Comparison of ENCODE assay signal across 24 mouse cellular contexts in the genomic region with DNA sequence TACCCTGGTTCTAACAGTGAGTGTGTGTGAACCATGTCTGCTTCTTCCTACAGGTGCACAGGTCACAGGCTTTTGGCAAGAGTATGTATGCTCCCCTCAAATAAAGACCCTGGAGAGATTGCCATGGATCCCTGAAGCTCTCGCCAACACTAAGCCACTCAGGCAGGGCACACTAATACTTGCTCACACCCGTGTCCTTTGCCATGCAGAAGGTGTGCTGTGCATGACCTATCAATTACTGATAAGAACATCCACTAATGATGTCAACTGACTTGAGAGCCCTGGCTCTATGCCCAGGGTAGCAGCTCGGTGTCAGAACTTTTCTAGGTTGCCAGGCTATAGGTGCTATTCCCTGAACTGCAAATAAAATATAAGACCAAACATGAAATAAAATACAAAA.
DNase-seq lines count a peak whose midpoint lies in the region; ATAC-seq and TF ChIP-seq lines count a peak whose summit lies in the region.
"Had no signal": no experiment of that assay in that cellular context is flagged by ENCODE, and none has a peak within 500 bp of the region (broad histone marks: within the 10 kb centered on the region; RNA-seq: fewer than 3 reads in every experiment).

No protein-coding gene starts in this region.

- H3K27me3 ChIP-seq in heart, embryonic 10.5 days (ENCODE audit: insufficient read depth, poor library complexity, severe bottlenecking) = peaks cover 11% of the 10 kb centered on the region; the same call in 1 of the 2 replicates
- no peaks in the 10 kb centered on the region for H3K27me3 ChIP-seq in heart, embryonic 14.5 days (ENCODE audit: control insufficient read depth, insufficient read depth, low read length)
- H3K27me3 ChIP-seq in heart, adult 2 months (ENCODE audit: control insufficient read depth, insufficient read depth, low read length) = no peaks in the 10 kb centered on the region
- no peaks in the 10 kb centered on the region for H3K27me3 ChIP-seq in intestine, embryonic 14.5 days (replicated peaks; ENCODE audit: control insufficient read depth, insufficient read depth, low read length)
- no peaks in the 10 kb centered on the region for H3K27me3 ChIP-seq in intestine, embryonic 16.5 days (replicated peaks; ENCODE audit: control insufficient read depth, insufficient read depth, low read length)
- H3K27me3 ChIP-seq: CH12.LX; intestine, embryonic 15.5 days had no signal

- H3K4me1 ChIP-seq in heart, embryonic 10.5 days = peaks cover 21% of the 10 kb centered on the region
- peaks cover 16 to 33% of the 10 kb centered on the region in 2 experiments for H3K4me1 ChIP-seq in heart, embryonic 14.5 days (ENCODE audit: control insufficient read depth in 2 of 2, insufficient read depth in 2 of 2, low read length in 2 of 2)
- no peaks in the 10 kb centered on the region for H3K4me1 ChIP-seq in heart, adult 2 months (ENCODE audit: control insufficient read depth, insufficient read depth, low read length)
- no peaks in the 10 kb centered on the region for H3K4me1 ChIP-seq in intestine, embryonic 14.5 days (replicated peaks; ENCODE audit: control insufficient read depth, insufficient read depth, low read length)
- H3K4me1 ChIP-seq in intestine, embryonic 16.5 days (ENCODE audit: control insufficient read depth, insufficient read depth, low read length) = no peaks in the 10 kb centered on the region
- H3K4me1 ChIP-seq: intestine, embryonic 15.5 days had no signal

- peak; percentile 73 for ATAC-seq in heart, embryonic 14.5 days (ENCODE audit: insufficient number of reproducible peaks, insufficient read depth, low FRiP score, low read depth)
- ATAC-seq in intestine, embryonic 14.5 days (replicated peaks; ENCODE audit: low FRiP score, low TSS enrichment, low read depth) = no peak
- ATAC-seq in intestine, embryonic 16.5 days = no peak
- ATAC-seq: forebrain, embryonic 13.5 days; forebrain, embryonic 16.5 days; intestine, embryonic 15.5 days had no signal

- H3K36me3 ChIP-seq in heart, embryonic 10.5 days = no peaks in the 10 kb centered on the region
- H3K36me3 ChIP-seq in heart, embryonic 14.5 days (ENCODE audit: control insufficient read depth, insufficient read depth, low read length) = no peaks in the 10 kb centered on the region
- H3K36me3 ChIP-seq in heart, adult 2 months (ENCODE audit: control insufficient read depth, insufficient read depth, low read length) = no peaks in the 10 kb centered on the region
- no peaks in the 10 kb centered on the region for H3K36me3 ChIP-seq in intestine, embryonic 14.5 days (ENCODE audit: control insufficient read depth, insufficient read depth, low read length)
- H3K36me3 ChIP-seq in intestine, embryonic 16.5 days (ENCODE audit: control insufficient read depth, insufficient read depth, low read length) = no peaks in the 10 kb centered on the region
- H3K36me3 ChIP-seq: forebrain, embryonic 10.5 days; hindbrain, embryonic 12.5 days; hindbrain, embryonic 15.5 days; intestine, embryonic 15.5 days had no signal

- H3K9ac ChIP-seq in heart, embryonic 14.5 days (ENCODE audit: low read length) = no peak overlapping the region
- H3K9ac ChIP-seq in heart, adult 2 months (ENCODE audit: low read depth, low read length) = no peak overlapping the region
- no peak overlapping the region for H3K9ac ChIP-seq in intestine, embryonic 14.5 days (ENCODE audit: low read length)
- no peak overlapping the region for H3K9ac ChIP-seq in intestine, embryonic 16.5 days (ENCODE audit: low read depth, low read length)
- H3K9ac ChIP-seq: forebrain, embryonic 13.5 days; hindbrain, embryonic 12.5 days; hindbrain, embryonic 15.5 days; intestine, embryonic 15.5 days had no signal

- H3K27ac ChIP-seq in heart, embryonic 10.5 days = peak overlapping the region; percentile 6; the same call in 1 of the 2 replicates
- H3K27ac ChIP-seq in heart, embryonic 14.5 days (replicated peaks in 1 of 2; ENCODE audit: control insufficient read depth in 1 of 2, insufficient read depth in 1 of 2, low read depth in 2 of 2, low read length in 2 of 2) = peak overlapping the region in 1 of 2 experiments; percentile 52; a peak in 1 of 4 replicates
- H3K27ac ChIP-seq in heart, adult 2 months = no peak overlapping the region
- H3K27ac ChIP-seq in intestine, embryonic 14.5 days (ENCODE audit: low read depth) = no peak overlapping the region
- no peak overlapping the region for H3K27ac ChIP-seq in intestine, embryonic 16.5 days (ENCODE audit: low read length)
- H3K27ac ChIP-seq: forebrain, embryonic 10.5 days; forebrain, embryonic 13.5 days; hindbrain, embryonic 12.5 days; hindbrain, embryonic 15.5 days; intestine, embryonic 15.5 days; kidney, postnatal 0 days had no signal

- 44% methylated on average over 3 of the region's 3 CpGs for WGBS in heart, embryonic 10.5 days
- 18% methylated on average over 3 of the region's 3 CpGs for WGBS in heart, embryonic 14.5 days
- 27% methylated on average over 3 of the region's 3 CpGs for WGBS in heart, adult 2 months
- 68% methylated on average over 3 of the region's 3 CpGs for WGBS in intestine, embryonic 14.5 days
- 60% methylated on average over 3 of the region's 3 CpGs for WGBS in intestine, embryonic 16.5 days

- no peak for TF ChIP-seq POLR2A in heart, adult 2 months (IDR thresholded peaks at IDR 0.05; ENCODE audit: insufficient read depth, low read depth, low read length)

- no peak overlapping the region for H3K4me2 ChIP-seq in heart, embryonic 14.5 days (ENCODE audit: low read length)
- no peak overlapping the region for H3K4me2 ChIP-seq in intestine, embryonic 14.5 days (ENCODE audit: low read length)
- H3K4me2 ChIP-seq in intestine, embryonic 16.5 days (ENCODE audit: low read depth, low read length) = no peak overlapping the region
- H3K4me2 ChIP-seq: forebrain, embryonic 13.5 days; hindbrain, embryonic 12.5 days; hindbrain, embryonic 15.5 days; intestine, embryonic 15.5 days had no signal

- DNase-seq in heart, embryonic 10.5 days (ENCODE audit: low spot score) = no peak
- DNase-seq in heart, postnatal 36 days = no peak
- DNase-seq in heart, adult 2 months = no peak
- peak; percentile 21 for DNase-seq in intestine, embryonic 14.5 days (ENCODE audit: low spot score)
- no peak for DNase-seq in kidney, adult 18-20 months
- DNase-seq: adrenal gland, adult 8-10 months; adrenal gland, postnatal 25 days; B cell, adult 2 months; cerebellum, adult 11-12 months; cerebellum, adult 9-10 months; cerebellum, postnatal 14 days; gastrocnemius, postnatal 10 days; gastrocnemius, postnatal 36 days; kidney, adult 2 months had no signal

- no peaks in the 10 kb centered on the region for H3K79me2 ChIP-seq in heart, adult 2 months (replicated peaks; ENCODE audit: control insufficient read depth, insufficient read depth, low read length)

- no peak overlapping the region for H3K4me3 ChIP-seq in heart, embryonic 10.5 days
- no peak overlapping the region for H3K4me3 ChIP-seq in heart, embryonic 14.5 days (ENCODE audit: control insufficient read depth in 1 of 2, insufficient read depth in 1 of 2, low read depth in 1 of 2, low read length in 2 of 2)
- H3K4me3 ChIP-seq in heart, adult 2 months = no peak overlapping the region
- no peak overlapping the region for H3K4me3 ChIP-seq in intestine, embryonic 14.5 days (ENCODE audit: low read depth, low read length)
- no peak overlapping the region for H3K4me3 ChIP-seq in intestine, embryonic 16.5 days (ENCODE audit: low read length)
- H3K4me3 ChIP-seq: forebrain, embryonic 10.5 days; forebrain, embryonic 13.5 days; hindbrain, embryonic 12.5 days; hindbrain, embryonic 15.5 days; intestine, embryonic 15.5 days had no signal

- TF ChIP-seq EP300 in heart, adult 2 months (IDR thresholded peaks at IDR 0.05; ENCODE audit: insufficient read depth, low read depth, low read length) = no peak

- intact Hi-C loops in heart, postnatal 36 days (cut with DNase I) = loop anchor here (5.0 to 10.0 kb wide), 2 partner anchors 1076 to 1574 kb away; no protein-coding TSS in a partner anchor
- intact Hi-C loops in heart, adult 2 months (cut with DNase I) = loop anchor here (5.0 kb wide), 1 partner anchor 1074 kb away; no protein-coding TSS in a partner anchor

- no peak for TF ChIP-seq CTCF in heart, adult 2 months (IDR thresholded peaks at IDR 0.05)

- H3K9me3 ChIP-seq in heart, embryonic 10.5 days = no peaks in the 10 kb centered on the region
- H3K9me3 ChIP-seq in heart, embryonic 14.5 days (ENCODE audit: control insufficient read depth, low read length) = no peaks in the 10 kb centered on the region
- no peaks in the 10 kb centered on the region for H3K9me3 ChIP-seq in intestine, embryonic 14.5 days (ENCODE audit: control insufficient read depth, low read length)
- H3K9me3 ChIP-seq in intestine, embryonic 16.5 days (ENCODE audit: control insufficient read depth, low read length) = no peaks in the 10 kb centered on the region
- H3K9me3 ChIP-seq: forebrain, embryonic 10.5 days; forebrain, embryonic 13.5 days; hindbrain, embryonic 12.5 days; hindbrain, embryonic 15.5 days; intestine, embryonic 15.5 days had no signal
